In genomic region chr5:42175424-42175823, GRCm38 (mm10) we compare ENCODE assay signal across 19 mouse cellular contexts.
"Had no signal": no experiment of that assay in that cellular context is flagged by ENCODE, and none has a peak within 500 bp of the region (broad histone marks: within the 10 kb centered on the region; RNA-seq: fewer than 3 reads in every experiment).

No protein-coding gene starts in this region.

- H3K4me1 ChIP-seq: midbrain, embryonic 10.5 days; midbrain, embryonic 13.5 days; midbrain, embryonic 15.5 days; neural tube, embryonic 13.5 days; neural tube, embryonic 15.5 days had no signal

- H3K36me3 ChIP-seq: midbrain, embryonic 10.5 days; midbrain, embryonic 13.5 days; midbrain, embryonic 15.5 days; neural tube, embryonic 13.5 days; neural tube, embryonic 15.5 days had no signal

- H3K4me3 ChIP-seq: midbrain, embryonic 10.5 days; midbrain, embryonic 13.5 days; midbrain, embryonic 15.5 days; myocyte; neural tube, embryonic 13.5 days; neural tube, embryonic 15.5 days had no signal

- DNase-seq: lung, adult 18-20 months; lung, embryonic 14.5 days; lung, postnatal 10 days; lung, postnatal 4 days; retina, postnatal 1 day; right cerebral cortex, adult 18-20 months; right cerebral cortex, postnatal 25 days; right cerebral cortex, postnatal 4 days; spleen, adult 18-20 months; thymus, adult 2 months; thymus, postnatal 14 days; thymus, postnatal 36 days had no signal

- ATAC-seq: midbrain, embryonic 13.5 days; midbrain, embryonic 15.5 days had no signal

- H3K27me3 ChIP-seq: midbrain, embryonic 13.5 days; midbrain, embryonic 15.5 days; neural tube, embryonic 13.5 days; neural tube, embryonic 15.5 days had no signal

- H3K27ac ChIP-seq: liver, embryonic 14.5 days; midbrain, embryonic 10.5 days; midbrain, embryonic 13.5 days; midbrain, embryonic 15.5 days; neural tube, embryonic 13.5 days; neural tube, embryonic 15.5 days had no signal
